In the genomic region with DNA sequence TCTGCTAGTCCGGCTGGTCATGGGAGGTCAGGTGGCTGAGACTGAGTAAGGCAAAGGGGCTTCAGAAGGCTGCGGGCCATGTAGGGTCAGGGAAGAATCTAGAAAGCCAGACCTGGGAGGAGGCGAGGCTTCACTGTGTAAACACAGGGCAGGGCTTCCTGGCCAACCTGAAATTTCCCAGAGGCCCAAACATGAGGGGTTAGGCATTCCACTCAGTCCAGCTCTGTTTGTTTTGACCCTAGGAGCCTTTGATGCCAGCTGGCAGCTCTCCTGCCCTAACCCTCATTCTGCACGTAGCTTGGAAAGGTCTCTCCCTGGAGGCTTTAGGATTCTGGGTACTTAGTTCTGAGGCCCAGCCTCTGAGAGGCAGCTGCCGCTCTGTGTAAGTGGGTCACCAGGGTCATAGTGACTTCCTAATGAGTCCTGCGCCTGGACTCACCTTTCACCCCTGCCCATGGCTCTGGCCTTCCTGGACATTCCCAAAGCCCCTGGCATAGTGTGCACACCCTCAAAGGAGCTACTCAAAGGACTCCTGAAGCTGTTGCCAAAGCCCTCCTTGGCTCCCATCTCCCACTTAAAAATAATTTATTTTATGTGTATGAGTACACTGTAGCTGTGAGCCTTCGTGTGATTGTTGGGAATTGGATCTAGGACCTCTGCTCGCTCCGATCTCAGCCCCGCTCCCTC, we compare ENCODE assay signal across 9 mouse cellular contexts. TPM values are rescaled to one million over a fixed set of nuclear protein-coding genes. Genes with fewer than 3 reads are reported as not detected.
DNase-seq lines count a peak whose midpoint lies in the region; ATAC-seq lines count a peak whose summit lies in the region.
"Had no signal": no experiment of that assay in that cellular context is flagged by ENCODE, and none has a peak within 500 bp of the region (broad histone marks: within the 10 kb centered on the region; RNA-seq: fewer than 3 reads in every experiment).

No protein-coding gene starts in this region.

- H3K36me3 ChIP-seq in limb, embryonic 15.5 days = peaks cover 3% of the 10 kb centered on the region; the same call in 1 of the 2 replicates

- no peak overlapping the region for H3K4me2 ChIP-seq in limb, embryonic 15.5 days

- ATAC-seq in limb, embryonic 15.5 days (ENCODE audit: insufficient number of reproducible peaks, low FRiP score, low TSS enrichment, low read depth) = no peak

- H3K9ac ChIP-seq in limb, embryonic 15.5 days = no peak overlapping the region

- H3K4me3 ChIP-seq in limb, embryonic 15.5 days = no peak overlapping the region

- no peaks in the 10 kb centered on the region for H3K9me3 ChIP-seq in limb, embryonic 15.5 days

- peaks cover 36% of the 10 kb centered on the region for H3K4me1 ChIP-seq in limb, embryonic 15.5 days

- H3K27me3 ChIP-seq in limb, embryonic 15.5 days = no peaks in the 10 kb centered on the region

- peak; percentile 68 for DNase-seq in adrenal gland, postnatal 14 days
- DNase-seq in adrenal gland, adult 8-10 months = no peak
- peak; percentile 61 for DNase-seq in urinary bladder, postnatal 14 days (ENCODE audit: low spot score)
- DNase-seq in urinary bladder, adult 18-20 months (ENCODE audit: low spot score in 2 of 2) = no peak
- DNase-seq in yolk sac, embryonic 10.5 days (ENCODE audit: low spot score) = peak; percentile 75
- DNase-seq in thymus, postnatal 14 days = no peak
- DNase-seq in urinary bladder, postnatal 10 days (ENCODE audit: low spot score) = no peak

- 47% methylated on average over 10 of the region's 10 CpGs for WGBS in limb, embryonic 15.5 days

- H3K27ac ChIP-seq in limb, embryonic 15.5 days = peak overlapping the region; percentile 66

RNA-seq across cellular contexts. Expression of a gene that starts 2.7 kb away (rescaled TPM):
- total RNA-seq in adrenal gland, postnatal 14 days (2021) = 598 and 707 TPM in 2 replicates
- 100 to 1,000 TPM; 578 to 598 (median 581) TPM for total RNA-seq in adrenal gland, adult 8-10 months (2022)
- polyA plus RNA-seq in limb, embryonic 15.5 days (2015; fragmentation: Nextera tagmentation; extraction: Ambion mirVana) = 910 and 960 TPM in 2 replicates

RNA-seq across cellular contexts. Expression of a gene that starts 12.8 kb away (rescaled TPM):
- 0.89 and 1.1 TPM in 2 replicates for total RNA-seq in adrenal gland, postnatal 14 days (2021)
- 1 to 10 TPM; 1.2 to 2.2 (median 1.7) TPM for total RNA-seq in adrenal gland, adult 8-10 months (2022)
- polyA plus RNA-seq in limb, embryonic 15.5 days (2015; fragmentation: Nextera tagmentation; extraction: Ambion mirVana) = 0.86 and 1.3 TPM in 2 replicates
- total RNA-seq: hematopoietic stem cell, adult 5-6 weeks had no signal

RNA-seq across cellular contexts. Expression of a gene that starts 14.8 kb away (rescaled TPM):
- 7.1 and 10.6 TPM in 2 replicates for total RNA-seq in adrenal gland, postnatal 14 days (2021)
- 10 to 100 TPM in 2 of 4 experiments, 1 to 10 TPM in 2; 8.1 to 10.9 (median 10.3) TPM for total RNA-seq in adrenal gland, adult 8-10 months (2022)
- 0.08 TPM in 1 of 2 replicates, not detected in the other for polyA plus RNA-seq in limb, embryonic 15.5 days (2015; fragmentation: Nextera tagmentation; extraction: Ambion mirVana)
- total RNA-seq: hematopoietic stem cell, adult 5-6 weeks had no signal

RNA-seq across cellular contexts. Expression of a gene that starts 19.6 kb away (rescaled TPM):
- 79.1 and 82.4 TPM in 2 replicates for total RNA-seq in adrenal gland, postnatal 14 days (2021)
- total RNA-seq in adrenal gland, adult 8-10 months (2022) = 10 to 100 TPM; 50.9 to 77.7 (median 69.2) TPM
- 100 and 110 TPM in 2 replicates for polyA plus RNA-seq in limb, embryonic 15.5 days (2015; fragmentation: Nextera tagmentation; extraction: Ambion mirVana)

RNA-seq across cellular contexts. Expression of a gene that starts 32.4 kb away (rescaled TPM):
- 27.8 and 34.1 TPM in 2 replicates for total RNA-seq in adrenal gland, postnatal 14 days (2021)
- total RNA-seq in adrenal gland, adult 8-10 months (2022) = 10 to 100 TPM; 37.8 to 41.6 (median 39.3) TPM
- polyA plus RNA-seq in limb, embryonic 15.5 days (2015; fragmentation: Nextera tagmentation; extraction: Ambion mirVana) = 54.6 and 58.9 TPM in 2 replicates

Comparison
In these comparisons a context has a peak if more than half of its experiments do, and no peak if none do; other contexts are left out.
1. DNase-seq: peak in adrenal gland, postnatal 14 days (single experiment), urinary bladder, postnatal 14 days (single experiment) and yolk sac, embryonic 10.5 days (single experiment); none in adrenal gland, adult 8-10 months (single experiment), urinary bladder, adult 18-20 months (0 of 2), thymus, postnatal 14 days (single experiment) and urinary bladder, postnatal 10 days (single experiment).